Mouse (Mus musculus): ENCODE measurements at regions not wholly inside any gene's neighbourhood (a gene's known extent, or its start where the extent isn't known, plus 50 kb on each side); places are given as distances from the start of the nearest gene placed in this dataset.
"Not testable (repeated sequence)": the region's sequence is repeated elsewhere in the genome, so short reads cannot be mapped to it uniquely, and the experiment has no call there.

GRCm38 (mm10) chr9:23692768-23693441 lies 404.9 kb upstream of the Npsr1 start:
- Histone ChIP-seq H3K9me3 (ENCODE audit: control insufficient read depth, low read length) (no peaks in the 10 kb centered on the region), H3K27ac (replicated peaks; ENCODE audit: low read depth, low read length) (no peak overlapping the region), H3K4me3 (replicated peaks; ENCODE audit: low read depth, low read length) (no peak overlapping the region), H3K4me2 (ENCODE audit: low read length) (no peak overlapping the region), H3K9ac (replicated peaks; ENCODE audit: low read length) (no peak overlapping the region), H3K36me3 (ENCODE audit: control insufficient read depth, insufficient read depth, low read length) (no peaks in the 10 kb centered on the region), H3K4me1 (ENCODE audit: control insufficient read depth, insufficient read depth, low read length) (no peaks in the 10 kb centered on the region), H3K27me3 (ENCODE audit: control insufficient read depth, insufficient read depth, low read length) (no peaks in the 10 kb centered on the region)
- DNase-seq: peak; percentile 25
- WGBS: 53% methylated on average over 8 of the region's 8 CpGs
- ATAC-seq (ENCODE audit: low FRiP score, low TSS enrichment): no peak; the same call in 1 of the 2 replicates

- WGBS: 53% methylated on average over 1 of the region's 1 CpGs
Measured at GRCm38 (mm10) chr9:23693442-23693829, 404.4 kb upstream of the Npsr1 start.

GRCm38 (mm10) chr9:23694481-23694880 lies 403.3 kb upstream of the Npsr1 start:
- H3K4me1 ChIP-seq (ENCODE audit: control insufficient read depth, insufficient read depth, low read length): no peaks in the 10 kb centered on the region
- no peaks in the 10 kb centered on the region for H3K36me3 ChIP-seq (ENCODE audit: control insufficient read depth, insufficient read depth, low read length)
- ATAC-seq (ENCODE audit: low FRiP score, low TSS enrichment) (no peak), DNase-seq (no peak)
- H3K9me3 ChIP-seq (ENCODE audit: control insufficient read depth, low read length): no peaks in the 10 kb centered on the region
- no peak overlapping the region for H3K9ac ChIP-seq (replicated peaks; ENCODE audit: low read length)
- no peak overlapping the region for H3K4me3 ChIP-seq (replicated peaks; ENCODE audit: low read depth, low read length)
- WGBS: 96% methylated on average over 2 of the region's 2 CpGs
- H3K27me3 ChIP-seq (ENCODE audit: control insufficient read depth, insufficient read depth, low read length): no peaks in the 10 kb centered on the region
- H3K27ac ChIP-seq (replicated peaks; ENCODE audit: low read depth, low read length): no peak overlapping the region
- H3K4me2 ChIP-seq (ENCODE audit: low read length): no peak overlapping the region

More at GRCm38 (mm10) chr9:23693442-23693829, 404.4 kb upstream of the Npsr1 start:
- no peak overlapping the region for H3K4me2 ChIP-seq (ENCODE audit: low read length)
- H3K9me3 ChIP-seq (ENCODE audit: control insufficient read depth, low read length): no peaks in the 10 kb centered on the region
- DNase-seq (no peak), ATAC-seq (ENCODE audit: low FRiP score, low TSS enrichment) (no peak)
- no peaks in the 10 kb centered on the region for H3K27me3 ChIP-seq (ENCODE audit: control insufficient read depth, insufficient read depth, low read length)
- H3K9ac ChIP-seq (replicated peaks; ENCODE audit: low read length): no peak overlapping the region
- no peaks in the 10 kb centered on the region for H3K4me1 ChIP-seq (ENCODE audit: control insufficient read depth, insufficient read depth, low read length)
- H3K4me3 ChIP-seq (replicated peaks; ENCODE audit: low read depth, low read length): no peak overlapping the region
- no peaks in the 10 kb centered on the region for H3K36me3 ChIP-seq (ENCODE audit: control insufficient read depth, insufficient read depth, low read length)
- no peak overlapping the region for H3K27ac ChIP-seq (replicated peaks; ENCODE audit: low read depth, low read length)

GRCm38 (mm10) chr9:23700567-23700966 lies 397.2 kb upstream of the Npsr1 start:
- 91% methylated on average over 1 of the region's 1 CpGs for WGBS
- Histone ChIP-seq H3K36me3 (ENCODE audit: control insufficient read depth, insufficient read depth, low read length) (no peaks in the 10 kb centered on the region), H3K27me3 (ENCODE audit: control insufficient read depth, insufficient read depth, low read length) (no peaks in the 10 kb centered on the region), H3K9ac (replicated peaks; ENCODE audit: low read length) (no peak overlapping the region), H3K4me1 (ENCODE audit: control insufficient read depth, insufficient read depth, low read length) (no peaks in the 10 kb centered on the region), H3K4me3 (replicated peaks; ENCODE audit: low read depth, low read length) (no peak overlapping the region), H3K27ac (replicated peaks; ENCODE audit: low read depth, low read length) (no peak overlapping the region), H3K4me2 (ENCODE audit: low read length) (no peak overlapping the region), H3K9me3 (ENCODE audit: control insufficient read depth, low read length) (no peaks in the 10 kb centered on the region)
- DNase-seq: no peak
- ATAC-seq (ENCODE audit: low FRiP score, low TSS enrichment): no peak

- not testable (repeated sequence) for H3K36me3 ChIP-seq (ENCODE audit: control insufficient read depth, insufficient read depth, low read length); H3K9me3 ChIP-seq (ENCODE audit: control insufficient read depth, low read length); H3K27ac ChIP-seq (replicated peaks; ENCODE audit: low read depth, low read length); H3K9ac ChIP-seq (replicated peaks; ENCODE audit: low read length); H3K4me2 ChIP-seq (ENCODE audit: low read length); H3K4me3 ChIP-seq (replicated peaks; ENCODE audit: low read depth, low read length); ATAC-seq (ENCODE audit: low FRiP score, low TSS enrichment); H3K4me1 ChIP-seq (ENCODE audit: control insufficient read depth, insufficient read depth, low read length); H3K27me3 ChIP-seq (ENCODE audit: control insufficient read depth, insufficient read depth, low read length)
- DNase-seq: peak; percentile 78
Measured at GRCm38 (mm10) chr9:23717584-23717983, 380.2 kb upstream of the Npsr1 start.

GRCm38 (mm10) chr9:23728816-23729215 lies 369.0 kb upstream of the Npsr1 start:
- Histone ChIP-seq H3K27ac (replicated peaks; ENCODE audit: low read depth, low read length) (no peak overlapping the region), H3K27me3 (ENCODE audit: control insufficient read depth, insufficient read depth, low read length) (no peaks in the 10 kb centered on the region), H3K9me3 (ENCODE audit: control insufficient read depth, low read length) (no peaks in the 10 kb centered on the region), H3K4me1 (ENCODE audit: control insufficient read depth, insufficient read depth, low read length) (no peaks in the 10 kb centered on the region), H3K4me2 (ENCODE audit: low read length) (no peak overlapping the region), H3K4me3 (replicated peaks; ENCODE audit: low read depth, low read length) (no peak overlapping the region), H3K9ac (replicated peaks; ENCODE audit: low read length) (no peak overlapping the region), H3K36me3 (ENCODE audit: control insufficient read depth, insufficient read depth, low read length) (no peaks in the 10 kb centered on the region)
- DNase-seq (no peak), ATAC-seq (ENCODE audit: low FRiP score, low TSS enrichment) (no peak)
- WGBS: 89% methylated on average over 4 of the region's 4 CpGs

- Histone ChIP-seq H3K27ac (replicated peaks; ENCODE audit: low read depth, low read length) (no peak overlapping the region), H3K4me2 (ENCODE audit: low read length) (no peak overlapping the region), H3K27me3 (ENCODE audit: control insufficient read depth, insufficient read depth, low read length) (no peaks in the 10 kb centered on the region), H3K4me3 (replicated peaks; ENCODE audit: low read depth, low read length) (no peak overlapping the region), H3K36me3 (ENCODE audit: control insufficient read depth, insufficient read depth, low read length) (no peaks in the 10 kb centered on the region), H3K9ac (replicated peaks; ENCODE audit: low read length) (no peak overlapping the region), H3K4me1 (ENCODE audit: control insufficient read depth, insufficient read depth, low read length) (no peaks in the 10 kb centered on the region), H3K9me3 (ENCODE audit: control insufficient read depth, low read length) (no peaks in the 10 kb centered on the region)
- ATAC-seq (ENCODE audit: low FRiP score, low TSS enrichment) (no peak), DNase-seq (no peak)
- 89% methylated on average over 5 of the region's 5 CpGs for WGBS
Measured at GRCm38 (mm10) chr9:23752478-23752877, 345.3 kb upstream of the Npsr1 start.

GRCm38 (mm10) chr9:23786660-23787059 lies 311.1 kb upstream of the Npsr1 start:
- H3K27me3 ChIP-seq (ENCODE audit: control insufficient read depth, insufficient read depth, low read length): no peaks in the 10 kb centered on the region
- no peak overlapping the region for H3K9ac ChIP-seq (replicated peaks; ENCODE audit: low read length)
- H3K9me3 ChIP-seq (ENCODE audit: control insufficient read depth, low read length): no peaks in the 10 kb centered on the region
- H3K36me3 ChIP-seq (ENCODE audit: control insufficient read depth, insufficient read depth, low read length): no peaks in the 10 kb centered on the region
- no peak overlapping the region for H3K4me3 ChIP-seq (replicated peaks; ENCODE audit: low read depth, low read length)
- H3K4me2 ChIP-seq (ENCODE audit: low read length): no peak overlapping the region
- WGBS: 74% methylated on average over 4 of the region's 4 CpGs
- H3K4me1 ChIP-seq (ENCODE audit: control insufficient read depth, insufficient read depth, low read length): no peaks in the 10 kb centered on the region
- no peak overlapping the region for H3K27ac ChIP-seq (replicated peaks; ENCODE audit: low read depth, low read length)
- DNase-seq (peak; percentile 18), ATAC-seq (ENCODE audit: low FRiP score, low TSS enrichment) (no peak)
